Mouse (Mus musculus): ENCODE measurements around the gene Hhat. TPM values are rescaled to one million over a fixed set of nuclear protein-coding genes. Genes with fewer than 3 reads are reported as not detected.

Gene Hhat
- total RNA-seq, 2 experiments from 2014 or later: 0.72 TPM

GRCm38 (mm10) chr1:192485030-192485429, 286.0 kb downstream of the Hhat start:
- no peak for DNase-seq

GRCm38 (mm10) chr1:192481446-192481845, 289.6 kb downstream of the Hhat start:
- DNase-seq: no peak

GRCm38 (mm10) chr1:192480072-192480784, 290.8 kb downstream of the Hhat start:
- no peak for DNase-seq

- no peak for DNase-seq
Observed at GRCm38 (mm10) chr1:192478176-192478575, 292.8 kb downstream of the Hhat start.

GRCm38 (mm10) chr1:192477556-192477955, 293.5 kb downstream of the Hhat start:
- DNase-seq: no peak

- DNase-seq: no peak
Observed at GRCm38 (mm10) chr1:192476704-192477103, 294.3 kb downstream of the Hhat start.

GRCm38 (mm10) chr1:192473134-192473533, 297.9 kb downstream of the Hhat start:
- no peak for DNase-seq

- no peak for DNase-seq
Observed at GRCm38 (mm10) chr1:192472366-192472765, 298.7 kb downstream of the Hhat start.

- DNase-seq: no peak
Observed at GRCm38 (mm10) chr1:192463732-192464131, 307.3 kb downstream of the Hhat start.

GRCm38 (mm10) chr1:192457526-192458206, 313.4 kb downstream of the Hhat start:
- DNase-seq: no peak

GRCm38 (mm10) chr1:192457037-192457436, 314.0 kb downstream of the Hhat start:
- no peak for DNase-seq

GRCm38 (mm10) chr1:192454981-192455380, 316.0 kb downstream of the Hhat start:
- no peak for DNase-seq

- DNase-seq: no peak
Observed at GRCm38 (mm10) chr1:192454501-192454900, 316.5 kb downstream of the Hhat start.

GRCm38 (mm10) chr1:192451722-192452121, 319.3 kb downstream of the Hhat start:
- DNase-seq: no peak

- DNase-seq: no peak
Observed at GRCm38 (mm10) chr1:192450425-192450824, 320.6 kb downstream of the Hhat start.

GRCm38 (mm10) chr1:192449572-192450351, 321.3 kb downstream of the Hhat start:
- DNase-seq: no peak

- no peak for DNase-seq
Observed at GRCm38 (mm10) chr1:192448512-192448911, 322.5 kb downstream of the Hhat start.

GRCm38 (mm10) chr1:192447666-192448065, 323.4 kb downstream of the Hhat start:
- DNase-seq: no peak

Other genes starting within 250 kb of the Hhat start
- 1 to 10 TPM; 3.4 to 3.7 TPM for gene Sertad4, start 84.5 kb upstream of the Hhat start, total RNA-seq (2021)

Measured in gastrocnemius, postnatal 25 days (tissue).